Mouse (Mus musculus): ENCODE results near the gene Capn7.

Gene Capn7

DNA sequence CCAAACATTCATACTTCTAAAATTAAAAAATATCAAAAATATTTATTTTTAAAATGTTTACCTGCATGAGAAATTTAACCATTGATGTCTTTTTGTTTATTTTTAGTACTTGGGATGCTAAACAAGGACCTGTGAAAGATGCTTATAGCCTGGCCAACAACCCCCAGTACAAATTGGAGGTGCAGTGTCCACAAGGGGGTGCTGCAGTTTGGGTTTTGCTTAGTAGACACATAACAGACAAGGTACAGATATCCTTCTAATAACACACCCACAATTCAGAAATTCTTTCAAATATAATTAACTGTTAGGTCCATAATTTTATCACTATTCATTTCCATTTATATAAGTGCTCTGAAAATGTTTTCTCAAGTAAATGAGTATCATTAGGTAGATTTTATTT is 28.9 kb downstream of the Capn7 start:
- peak; percentile 38 for DNase-seq (ENCODE audit: low read depth, low spot score)

DNA sequence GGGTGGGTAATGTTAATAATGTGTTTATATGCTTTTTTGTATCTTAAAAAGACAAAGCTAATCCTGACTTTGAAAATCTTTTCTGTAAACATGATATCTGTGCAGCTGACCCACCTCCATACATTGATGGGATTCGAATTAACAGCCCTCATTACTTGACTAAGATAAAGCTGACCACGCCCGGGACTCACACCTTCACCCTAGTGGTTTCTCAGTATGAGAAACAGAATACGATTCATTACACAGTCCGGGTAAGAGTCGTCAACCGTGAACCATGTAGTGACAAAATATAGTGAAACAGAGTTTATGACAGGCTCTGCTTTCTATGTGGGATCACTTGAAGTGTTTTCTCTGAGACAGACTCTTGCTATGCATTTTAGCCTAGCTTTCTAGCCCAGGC is 31.5 kb downstream of the Capn7 start:
- no peak for DNase-seq (ENCODE audit: low read depth, low spot score)

DNA sequence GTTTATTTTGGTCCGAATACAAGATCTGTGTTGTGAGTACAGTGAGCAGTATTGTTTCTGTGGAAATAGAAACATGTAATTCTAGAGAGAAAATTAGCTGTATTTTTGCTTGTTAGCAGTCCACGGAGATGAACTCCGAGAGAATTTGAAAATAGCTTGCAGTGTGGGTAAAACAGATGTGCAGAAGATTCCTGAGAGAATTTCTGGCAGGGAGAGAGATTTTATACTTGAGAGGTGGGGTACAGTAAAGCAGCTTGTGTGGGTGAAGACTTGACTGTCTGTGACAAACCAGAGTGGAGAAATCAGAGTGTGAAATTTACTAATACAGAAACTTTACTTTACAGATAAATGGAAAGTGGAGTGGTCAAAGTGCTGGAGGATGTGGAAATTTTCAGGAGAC is 32.9 kb downstream of the Capn7 start:
- no peak for DNase-seq (ENCODE audit: low read depth, low spot score)

DNA sequence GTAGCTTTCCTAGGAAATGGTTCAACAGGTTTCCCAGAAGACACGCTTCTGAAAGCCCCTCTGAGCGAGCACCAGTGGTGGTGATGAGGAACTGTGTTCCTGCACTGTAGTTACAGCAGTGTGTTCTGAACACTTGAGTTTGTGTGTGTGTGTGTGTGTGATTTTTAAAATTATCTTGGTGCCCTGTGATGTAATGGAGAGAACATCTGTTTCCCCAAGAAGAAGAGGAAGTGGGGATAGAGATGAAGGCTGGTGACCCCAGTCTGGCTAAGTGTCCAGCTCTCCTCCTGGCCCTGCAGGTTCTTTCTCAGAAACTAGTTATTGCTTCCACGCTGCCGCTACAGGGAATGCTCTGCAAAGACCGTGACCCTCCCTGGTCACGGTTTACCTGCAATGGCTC is 38.0 kb downstream of the Capn7 start:
- no peak for DNase-seq (ENCODE audit: low read depth, low spot score)

DNA sequence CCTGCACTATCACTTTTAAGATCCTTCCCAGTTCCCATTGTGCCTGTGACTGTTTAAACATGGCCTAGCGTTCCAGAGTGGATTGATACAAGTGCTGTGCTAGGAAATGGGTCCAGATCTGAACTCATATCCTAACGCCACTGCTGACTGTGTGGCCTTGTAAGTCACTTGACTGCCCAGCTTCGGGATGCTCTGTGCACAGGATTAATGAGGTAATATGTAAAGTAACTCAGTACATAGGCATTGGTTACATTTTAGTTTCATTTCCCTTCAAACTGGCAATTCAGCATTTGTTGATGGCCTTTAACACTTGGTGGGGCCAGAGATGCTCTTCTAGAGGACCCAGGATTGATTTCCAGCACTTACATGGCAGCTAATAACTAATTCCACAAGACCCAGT is 39.9 kb downstream of the Capn7 start:
- DNase-seq (ENCODE audit: low read depth, low spot score) = no peak

DNA sequence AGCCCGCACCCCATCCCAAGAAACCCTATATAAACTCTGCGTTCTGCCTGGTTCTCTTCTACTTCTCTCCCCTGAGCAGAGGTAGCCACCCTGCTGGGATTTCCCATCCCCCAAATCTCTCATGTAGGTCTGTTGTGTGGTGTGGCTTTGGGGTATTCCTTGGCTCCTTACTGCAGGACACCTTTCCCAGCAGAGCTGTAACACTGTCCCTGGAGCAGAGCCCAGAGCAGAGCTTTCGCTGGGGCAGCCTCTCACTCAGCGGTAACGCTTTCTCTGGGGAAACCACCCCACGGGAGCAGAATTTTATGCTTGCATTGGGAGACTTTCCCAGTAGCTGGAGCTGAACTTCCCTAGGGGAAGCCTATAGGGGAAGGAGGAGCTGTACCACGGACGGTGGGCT is 45.8 kb downstream of the Capn7 start:
- DNase-seq (ENCODE audit: low read depth, low spot score) = no peak

DNA sequence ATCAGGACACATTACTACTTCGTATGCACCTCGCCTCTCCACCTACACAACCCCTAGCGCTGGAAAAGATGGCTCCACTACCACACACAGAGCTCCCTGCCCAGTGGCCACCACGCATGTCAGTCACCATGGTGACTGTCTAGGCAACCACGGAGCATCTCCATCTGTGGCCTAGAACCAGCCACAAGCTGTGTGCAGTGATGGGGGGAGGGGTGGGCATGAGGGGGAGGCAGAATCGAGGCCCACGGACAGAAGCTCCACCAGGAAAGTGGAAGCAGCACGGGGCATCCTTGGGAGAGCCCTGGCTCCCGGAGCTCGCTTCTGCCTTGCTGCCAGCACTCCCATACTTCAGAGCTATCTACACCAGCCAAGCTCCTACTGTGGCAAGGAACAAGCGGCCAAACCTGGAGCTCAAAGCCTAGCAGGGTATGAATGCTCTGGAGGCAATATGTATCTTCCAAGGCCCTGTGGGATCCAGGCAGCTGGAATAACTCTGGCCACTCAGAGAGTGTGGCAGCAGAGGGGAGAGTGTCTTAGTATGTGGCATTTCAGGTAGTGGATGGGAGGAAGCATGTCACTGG is 47.1 kb downstream of the Capn7 start:
- no peak for DNase-seq (ENCODE audit: low read depth, low spot score)

DNA sequence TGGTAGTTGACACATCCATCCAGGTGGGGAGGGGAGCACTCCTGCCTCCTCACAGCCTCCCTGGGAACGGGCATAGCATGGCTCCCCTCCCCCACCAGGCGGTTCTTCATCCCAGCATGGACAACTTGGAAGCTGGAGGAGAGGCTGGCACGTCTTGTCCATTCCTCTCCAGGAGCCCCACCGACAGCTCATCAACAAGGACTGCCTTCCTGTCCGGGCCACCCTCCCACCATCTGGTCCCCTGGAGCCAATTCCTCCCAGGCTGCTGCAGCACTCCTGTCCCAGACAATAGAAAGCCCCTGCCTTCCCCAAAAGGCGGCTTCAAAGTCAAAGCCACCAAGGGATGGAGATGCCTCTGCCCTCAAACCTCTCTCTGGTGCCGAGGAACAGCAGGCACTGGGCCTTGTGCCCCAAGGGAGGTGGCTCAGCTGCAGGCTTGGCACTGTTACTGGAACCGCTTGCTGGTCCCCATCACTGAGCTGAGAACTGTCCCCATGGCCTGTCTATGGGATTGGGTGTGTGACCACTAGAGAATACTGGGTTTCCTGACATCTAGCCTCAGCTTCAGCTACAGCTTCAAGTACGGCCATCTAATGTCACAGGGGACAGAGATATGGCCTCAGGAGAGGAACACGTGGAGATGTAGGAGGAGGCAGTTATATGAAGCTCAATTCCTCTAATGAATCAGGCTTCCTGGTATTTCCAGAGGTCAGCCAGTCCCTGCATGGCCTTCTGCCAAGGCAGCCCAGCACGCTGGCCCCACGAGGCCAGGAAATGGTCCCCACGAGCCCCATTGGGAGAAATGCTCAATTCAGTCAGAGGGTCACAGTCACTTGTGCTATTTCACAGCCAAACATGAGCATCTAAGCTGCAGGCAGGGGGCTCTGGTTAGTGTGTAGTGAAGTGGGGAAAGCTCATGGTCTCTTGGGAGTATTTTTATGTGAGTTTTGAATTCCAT is 48.2 kb downstream of the Capn7 start:
- DNase-seq (ENCODE audit: low read depth, low spot score) = no peak

DNA sequence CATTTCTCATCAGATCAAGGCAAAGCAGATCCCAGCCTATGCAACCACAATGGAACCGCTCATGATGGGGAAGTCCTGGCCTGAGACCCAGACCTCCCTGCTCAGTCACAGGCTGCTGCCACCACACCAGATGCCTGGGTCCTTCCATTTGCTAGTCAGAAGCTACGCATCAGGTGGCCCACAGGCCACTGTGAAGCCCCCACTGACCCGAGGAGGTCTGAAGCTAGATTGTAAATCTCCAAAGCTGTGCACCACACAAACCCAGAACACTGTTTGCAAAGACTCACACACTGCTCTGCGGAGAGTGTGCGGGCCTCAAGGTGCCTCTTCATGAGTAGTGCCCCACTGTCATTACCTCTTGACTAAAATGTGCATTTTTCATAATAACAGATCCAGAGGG is 49.0 kb downstream of the Capn7 start:
- no peak for DNase-seq (ENCODE audit: low read depth, low spot score)

DNA sequence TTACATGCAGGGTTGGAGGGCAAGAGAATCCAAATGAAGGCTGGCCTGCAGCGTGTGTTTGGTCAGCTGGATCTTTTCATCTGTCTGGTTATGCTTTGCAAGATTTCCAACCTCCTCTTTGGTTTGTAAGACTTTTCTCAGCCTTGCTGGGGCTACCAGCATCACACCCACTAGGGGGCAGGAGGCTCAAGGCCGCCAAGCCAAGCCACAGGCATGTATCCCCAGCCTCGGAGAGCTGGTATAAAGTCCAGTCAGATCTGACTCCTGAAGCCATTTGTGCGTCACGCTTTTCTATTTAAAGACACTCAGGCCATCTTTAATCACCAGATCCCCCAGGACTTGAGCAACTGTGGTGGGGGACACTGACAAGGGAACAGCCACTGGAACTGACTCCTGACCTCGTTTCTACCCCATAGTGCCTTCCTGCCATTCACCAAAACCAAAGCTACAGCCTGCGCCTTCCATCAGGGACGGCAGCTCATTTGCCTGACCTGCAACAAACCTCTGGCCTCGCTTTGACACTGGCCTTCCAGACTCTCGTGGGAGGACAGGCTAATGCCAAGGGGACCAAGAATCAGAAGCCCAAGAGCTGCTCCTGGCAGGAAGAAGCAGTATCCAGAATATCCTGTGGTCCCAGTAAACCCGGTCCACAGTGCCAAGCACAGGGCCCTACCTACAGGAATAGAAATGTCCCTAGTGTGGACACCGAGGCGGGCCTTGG is 49.7 kb downstream of the Capn7 start:
- DNase-seq (ENCODE audit: low read depth, low spot score) = no peak

DNA sequence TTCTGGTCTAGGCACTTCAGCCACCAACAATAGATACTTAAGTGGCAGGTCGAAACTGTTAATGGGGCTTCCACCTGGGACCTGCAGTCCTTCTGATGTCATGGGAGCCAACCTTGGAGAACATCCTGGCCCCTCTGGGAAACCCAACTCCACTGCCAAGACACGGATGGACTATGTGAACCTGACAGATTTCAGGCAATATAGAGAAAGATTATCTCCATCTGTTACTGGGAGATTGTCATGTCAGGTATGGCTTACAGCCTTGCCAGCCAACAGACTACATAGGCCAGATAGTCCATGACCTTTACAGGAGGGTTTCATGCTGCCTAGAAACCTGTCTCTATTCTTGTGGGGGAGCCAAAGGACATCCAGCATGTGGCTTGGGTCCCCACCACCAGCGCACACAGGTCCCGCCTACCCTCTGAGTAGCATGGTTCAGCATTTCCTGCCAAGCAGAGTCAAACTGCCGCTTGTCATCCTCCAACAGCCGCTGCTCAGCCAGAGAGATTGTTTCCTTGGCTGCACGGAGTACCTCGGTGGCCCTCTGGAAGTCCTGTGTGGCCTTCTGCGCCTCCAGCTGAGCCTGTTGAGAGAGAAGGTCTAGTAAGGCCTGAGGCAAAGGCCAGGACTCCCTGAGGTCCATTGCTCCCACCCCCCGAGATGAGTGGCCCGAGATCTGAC is 51.0 kb downstream of the Capn7 start:
- DNase-seq (ENCODE audit: low read depth, low spot score) = no peak

DNA sequence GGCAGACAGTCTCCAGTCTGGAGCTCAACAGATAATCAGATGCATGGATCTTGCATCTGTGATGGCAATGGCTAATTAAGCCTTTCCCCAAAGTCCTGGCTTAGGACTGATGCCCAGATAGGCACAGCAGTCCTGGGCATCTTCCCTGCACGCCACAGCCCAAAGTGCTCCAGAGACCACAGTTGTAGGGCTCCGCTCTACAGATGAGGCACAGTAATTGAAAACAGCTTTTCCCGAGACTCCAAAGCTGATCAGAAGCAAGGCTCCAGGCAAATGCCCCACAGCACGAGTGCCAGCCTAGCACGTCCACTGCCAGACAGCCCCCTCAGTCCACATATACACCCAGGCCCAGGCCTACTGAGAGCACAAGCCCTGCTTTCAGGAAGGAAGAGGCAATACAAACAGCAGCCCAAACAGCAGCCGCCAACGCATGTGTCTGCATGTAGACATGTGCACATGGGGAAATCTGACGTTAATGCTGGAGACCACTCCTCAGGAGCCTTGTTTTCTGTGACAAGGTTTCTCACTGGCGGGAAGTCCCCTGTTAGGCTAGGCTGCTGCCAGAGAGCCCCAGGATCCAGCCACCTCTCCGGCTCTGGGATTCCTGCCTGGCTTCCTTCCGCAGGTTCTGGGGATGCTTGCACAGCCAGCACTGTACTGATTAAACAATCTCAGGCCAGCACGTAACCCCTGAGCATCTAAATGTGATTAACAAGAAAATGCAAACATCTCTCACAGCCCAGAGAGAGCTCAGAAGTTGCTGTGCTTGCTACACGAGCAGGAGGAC is 51.8 kb downstream of the Capn7 start:
- no peak for DNase-seq (ENCODE audit: low read depth, low spot score)

DNA sequence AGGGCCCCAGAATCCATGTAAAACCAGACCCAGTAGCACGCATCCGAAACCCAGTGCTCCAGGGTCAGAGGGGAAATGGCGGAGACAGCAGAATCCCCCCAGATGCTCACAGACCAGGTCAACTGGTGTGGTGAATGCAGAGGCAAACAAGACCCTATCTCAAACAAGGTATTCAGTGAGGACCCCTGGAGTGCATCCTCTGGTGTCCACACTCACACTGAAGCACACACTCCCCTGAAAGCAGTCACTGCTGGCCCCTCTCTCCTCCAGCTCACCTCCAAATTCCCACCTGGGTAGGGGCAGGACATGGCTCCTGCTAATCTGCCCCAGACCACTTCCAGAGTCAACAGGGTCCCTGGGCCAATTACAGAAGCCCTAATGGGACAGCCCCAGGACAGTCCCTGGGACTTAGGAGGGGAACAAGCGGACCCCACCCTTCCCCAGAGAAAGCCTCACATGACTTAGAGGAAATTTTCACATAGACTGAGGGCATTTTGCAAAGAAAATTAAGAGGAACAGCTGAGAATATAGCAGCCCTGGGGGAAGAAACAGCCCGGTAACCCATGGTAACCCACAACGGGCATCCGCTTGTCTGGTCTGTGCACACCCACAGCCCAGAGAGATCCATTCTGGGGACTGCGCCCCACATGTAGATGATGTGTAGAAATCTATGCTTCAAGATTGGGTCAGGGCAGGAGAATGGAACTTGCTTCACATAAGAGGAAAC is 53.1 kb downstream of the Capn7 start:
- DNase-seq (ENCODE audit: low read depth, low spot score) = no peak

DNA sequence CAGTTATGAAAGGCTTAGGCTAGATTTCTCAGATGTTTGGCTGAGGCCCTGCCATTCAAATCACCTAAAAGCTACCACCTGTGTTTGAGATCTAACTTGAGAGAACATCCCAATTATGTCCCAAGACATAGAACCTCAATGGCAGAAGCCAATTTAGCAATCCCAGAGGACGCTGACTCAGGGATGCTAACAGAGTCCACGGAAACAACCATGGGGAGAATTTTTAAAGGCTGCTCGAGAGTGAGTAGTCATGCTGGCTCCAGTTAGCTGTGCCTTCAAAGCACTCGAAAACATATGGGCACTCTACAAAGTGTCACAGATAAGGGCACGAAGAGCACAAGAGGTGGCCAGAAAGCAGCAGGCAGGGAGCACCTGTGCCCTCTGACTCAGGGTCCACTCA is 55.9 kb downstream of the Capn7 start:
- DNase-seq (ENCODE audit: low read depth, low spot score) = no peak

DNA sequence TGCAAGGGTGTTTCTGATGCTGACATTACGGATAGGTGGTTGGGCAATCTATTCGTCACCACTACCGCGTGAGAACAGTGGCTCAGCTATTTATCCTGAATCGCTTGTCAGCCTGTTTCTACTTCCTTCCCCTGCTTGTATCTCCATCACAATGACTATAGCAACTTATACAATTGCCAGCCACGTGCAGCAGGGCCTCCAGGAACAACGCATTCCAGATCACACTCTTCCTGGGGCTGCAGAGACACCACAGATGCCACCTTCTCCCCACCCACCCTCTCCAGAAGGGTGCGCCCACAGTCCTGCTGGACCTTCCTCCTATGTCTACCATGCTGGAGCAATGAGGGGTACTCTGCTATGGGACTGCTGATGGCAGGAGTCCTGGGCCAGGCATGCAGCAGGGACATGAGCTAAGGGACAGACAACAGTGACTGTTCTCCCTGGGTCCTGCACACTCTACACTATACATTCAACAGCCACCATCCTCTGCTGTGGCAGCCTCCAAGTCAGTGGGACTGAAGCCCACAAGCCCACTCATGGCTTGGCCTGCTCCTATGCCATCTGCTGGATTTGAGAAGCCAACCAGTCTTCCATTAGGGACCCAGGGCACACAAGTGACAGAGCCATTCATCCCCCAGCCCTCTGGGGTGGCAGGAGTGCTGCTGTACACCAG is 56.6 kb downstream of the Capn7 start:
- DNase-seq (ENCODE audit: low read depth, low spot score) = no peak

DNA sequence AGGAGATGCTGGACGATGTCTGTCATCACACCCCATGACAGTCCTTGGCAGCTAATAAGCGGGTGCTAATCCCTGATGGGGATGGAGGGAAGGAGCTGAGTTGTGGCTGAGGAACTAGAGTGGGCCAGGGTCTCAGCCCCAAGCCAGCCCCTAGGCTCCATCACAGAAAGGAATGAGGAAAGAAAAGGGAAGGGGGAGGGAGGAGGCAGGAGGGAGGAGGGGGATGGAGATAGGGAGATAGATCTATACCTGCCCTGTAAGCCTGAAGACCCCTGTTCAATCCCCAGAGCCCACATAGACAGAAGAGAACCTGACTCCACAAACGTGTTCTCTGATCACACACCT is 57.1 kb downstream of the Capn7 start:
- DNase-seq (ENCODE audit: low read depth, low spot score) = no peak

DNA sequence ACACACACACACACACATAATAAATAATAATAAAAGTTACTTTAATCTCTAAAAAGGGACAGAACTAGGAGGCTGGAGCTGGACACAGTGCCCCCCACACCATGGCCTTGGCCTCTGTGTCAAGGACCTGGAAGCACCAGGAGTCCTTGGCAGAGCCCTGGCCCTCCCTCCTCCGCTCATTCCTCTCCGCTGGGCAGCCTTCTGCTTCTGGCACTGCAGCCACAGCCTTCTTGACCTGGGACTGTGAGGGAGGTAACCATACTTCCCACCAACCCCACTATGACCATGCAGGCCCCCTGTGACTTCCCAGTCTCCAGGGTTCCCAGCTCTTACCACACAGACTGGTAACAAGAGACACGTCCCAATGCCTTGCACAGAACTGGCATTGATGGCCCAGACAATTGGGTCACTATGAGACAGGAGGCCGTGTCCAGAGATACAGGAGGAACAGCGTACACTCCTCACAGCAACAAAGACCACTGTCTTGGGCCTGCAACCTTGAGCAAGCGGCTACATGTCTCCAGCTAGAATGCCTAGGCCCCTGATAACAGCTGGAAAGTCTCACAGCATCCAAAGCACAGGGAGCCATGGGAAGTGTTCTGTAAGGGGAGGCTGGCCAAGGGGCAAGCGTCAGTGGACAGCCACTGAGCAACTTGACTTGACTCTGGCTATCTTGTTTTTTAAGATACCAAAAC is 57.6 kb downstream of the Capn7 start:
- no peak for DNase-seq (ENCODE audit: low read depth, low spot score)

DNA sequence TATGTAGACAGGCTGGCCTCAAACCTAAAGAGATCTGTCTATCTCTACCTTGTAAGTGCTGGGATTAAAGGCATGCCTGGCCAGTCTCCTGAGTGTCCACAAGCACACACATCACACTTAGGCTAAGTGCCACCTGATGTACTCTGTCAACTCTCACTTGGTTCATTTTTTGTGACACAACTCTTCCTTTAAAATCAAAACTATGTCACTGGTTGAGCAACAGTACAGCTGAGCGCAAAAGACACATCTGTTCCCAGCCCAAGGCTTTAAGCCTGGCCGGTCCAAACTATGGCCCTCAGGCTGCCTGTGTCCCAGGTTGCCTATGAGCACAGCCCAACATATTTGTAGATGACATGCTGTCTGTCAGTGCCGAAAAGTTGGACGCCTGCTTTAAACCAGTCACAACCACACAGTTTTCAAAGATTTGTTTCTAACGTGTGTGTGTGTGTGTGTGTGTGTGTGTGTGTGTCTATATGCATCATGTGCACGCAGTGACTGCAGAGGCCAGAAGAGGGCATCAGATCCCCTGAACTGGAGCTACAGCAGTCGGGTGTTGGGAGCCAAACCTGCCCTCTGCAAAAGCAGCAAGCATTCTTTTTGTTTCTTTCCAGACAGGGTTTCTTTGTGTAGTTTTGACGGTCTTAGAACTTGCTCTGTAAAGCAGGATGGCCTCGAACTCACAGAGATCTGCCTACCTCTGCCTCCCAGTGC is 58.5 kb downstream of the Capn7 start:
- DNase-seq (ENCODE audit: low read depth, low spot score) = no peak

DNA sequence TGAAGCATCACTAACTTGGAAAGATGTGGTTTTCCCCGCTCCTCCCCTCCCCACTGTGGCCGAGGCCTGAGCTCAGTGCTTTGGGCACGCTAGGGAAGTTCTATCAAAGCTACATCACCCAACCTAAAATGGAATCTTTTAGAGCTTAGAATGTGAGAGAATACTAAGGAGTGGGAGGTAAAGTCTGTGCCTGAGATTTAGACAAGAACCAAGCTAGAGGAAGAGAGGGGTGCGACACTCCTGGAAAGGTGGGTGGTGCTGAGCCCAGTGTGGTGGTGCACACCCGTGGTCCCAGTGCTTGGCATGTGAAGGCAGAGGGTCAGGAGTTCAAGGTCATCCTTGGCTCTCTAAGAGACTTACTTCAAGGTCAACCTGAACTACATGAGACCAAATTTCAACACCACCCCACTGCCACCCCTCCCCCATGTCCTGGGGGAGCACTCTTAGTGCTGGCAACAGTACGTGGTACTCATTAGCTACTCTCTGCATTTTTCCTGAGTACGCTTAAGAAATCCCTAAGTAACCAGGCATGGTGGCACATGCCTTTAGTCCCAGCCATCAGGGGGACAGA is 59.3 kb downstream of the Capn7 start:
- no peak for DNase-seq (ENCODE audit: low read depth, low spot score)
